Mouse (Mus musculus) adrenal gland, adult 18-20 months (tissue): ENCODE data around the gene Wipi2. TPM values are rescaled to one million over a fixed set of nuclear protein-coding genes. Genes with fewer than 3 reads are reported as not detected.

Experiments
- DNase-seq, 2 experiments: peaks; one replicate each; pipeline ENCODE4 v3.0.0; 2021 to 2022; ENCODE audit warnings: low spot score in 2 of 2
- long read RNA-seq, 2 experiments: library from polyadenylated mRNA; stranded (forward); transcript quantifications; one replicate each; pipeline ENCODE4 v2.0.0; 2021
- total RNA-seq, 2 experiments: library from RNA; stranded (reverse); gene quantifications; 1 replicate in 1 of 2; 2 replicates in 1 of 2; pipeline ENCODE4 v1.2.3; 2021

Wipi2 gene
- 100 to 1,000 TPM; 104 TPM for total RNA-seq
- long read RNA-seq, experiment 1, full-length matches to known transcripts, result 101 of 133 reads
- long read RNA-seq, experiment 1, partial matches to known transcripts, result 21 of 133 reads
- long read RNA-seq, experiment 1, other reads (novel, unspliced or antisense), result 11 of 133 reads
- long read RNA-seq, experiment 2, full-length matches to known transcripts, result 137 of 203 reads
- long read RNA-seq, experiment 2, partial matches to known transcripts, result 55 of 203 reads
- long read RNA-seq, experiment 2, other reads (novel, unspliced or antisense), result 11 of 203 reads

DNA sequence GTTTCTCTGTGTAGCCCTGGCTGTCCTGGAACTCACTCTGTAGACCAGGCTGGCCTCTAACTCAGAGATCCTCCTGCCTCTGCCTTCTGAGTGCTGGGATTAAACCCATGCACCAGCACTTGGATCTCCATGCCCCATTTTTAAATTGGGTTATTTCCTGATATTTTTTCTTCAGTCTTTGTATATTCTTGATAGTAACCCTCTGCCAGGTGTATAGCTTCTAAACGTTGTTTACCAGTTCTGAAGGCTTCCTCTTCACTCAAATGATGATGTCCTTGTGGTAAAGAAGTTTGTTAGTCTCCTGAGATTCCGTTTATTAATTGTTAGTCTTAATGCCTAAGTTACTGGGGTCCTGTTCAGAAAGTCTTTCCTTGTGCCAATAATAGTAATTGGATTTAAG, at the start of gene Wipi2:
Wipi2 (plus strand) TSS at position 301 of the 400 bp plus-strand sequence.
- no peak for DNase-seq

DNA sequence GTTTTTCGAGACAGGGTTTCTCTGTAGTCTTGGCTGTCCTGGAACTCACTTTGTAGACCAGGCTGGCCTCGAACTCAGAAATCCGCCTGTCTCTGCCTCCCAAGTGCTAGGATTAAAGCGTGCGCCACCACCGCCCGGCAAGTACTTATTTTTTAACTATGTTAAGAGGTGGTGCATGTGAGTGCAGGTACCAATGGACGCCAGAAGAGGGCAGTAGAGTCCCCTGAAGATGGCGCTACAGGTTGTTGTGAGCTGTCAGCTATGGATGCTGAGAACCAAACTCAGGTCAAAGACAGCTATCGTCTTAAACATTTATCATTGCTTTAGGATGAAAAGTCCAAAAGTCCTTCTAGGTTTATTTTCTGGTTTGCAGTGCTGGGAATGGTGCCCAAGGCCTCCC, 49.3 kb upstream of the Wipi2 start:
- no peak for DNase-seq

- DNase-seq, result peak; percentile 35 to 48
Observed at GRCm38 (mm10) chr5:142581517-142581916, 46.0 kb upstream of the Wipi2 start.

GRCm38 (mm10) chr5:142583616-142584126, 43.8 kb upstream of the Wipi2 start:
- DNase-seq, result no peak

DNA sequence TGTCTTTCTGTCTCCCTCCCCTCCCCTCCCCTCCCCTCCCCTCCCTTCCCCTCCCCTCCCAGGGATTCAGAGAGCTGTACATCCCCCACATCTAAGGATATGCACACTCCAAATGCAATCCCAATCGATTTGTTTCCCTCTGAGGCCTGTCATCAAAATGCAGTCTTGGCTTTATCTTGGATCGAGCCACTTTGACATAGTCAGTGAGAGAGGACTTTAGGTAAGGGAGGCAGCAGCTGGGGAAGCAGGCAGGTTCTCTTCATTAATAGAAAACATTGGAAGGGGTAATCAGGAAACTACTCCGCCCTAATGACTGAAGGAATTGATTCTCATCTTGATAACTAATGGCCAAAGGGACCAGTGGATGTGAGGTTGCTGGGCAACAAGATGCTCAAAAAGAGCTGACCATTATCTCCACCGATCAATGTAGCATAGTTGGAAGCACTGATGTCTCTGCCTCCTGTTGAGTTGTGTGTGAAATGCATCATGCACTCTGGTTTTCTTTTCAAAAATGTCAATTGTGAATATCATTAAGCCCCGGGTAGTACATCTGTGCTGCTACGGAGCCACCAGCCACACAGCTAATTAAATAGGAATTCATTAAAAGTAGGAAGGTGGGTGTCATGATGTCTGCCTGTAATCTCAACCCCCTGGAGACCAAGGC, 36.4 kb upstream of the Wipi2 start:
- no peak for DNase-seq

GRCm38 (mm10) chr5:142595698-142596097, 31.8 kb upstream of the Wipi2 start:
- DNase-seq, result no peak

DNA sequence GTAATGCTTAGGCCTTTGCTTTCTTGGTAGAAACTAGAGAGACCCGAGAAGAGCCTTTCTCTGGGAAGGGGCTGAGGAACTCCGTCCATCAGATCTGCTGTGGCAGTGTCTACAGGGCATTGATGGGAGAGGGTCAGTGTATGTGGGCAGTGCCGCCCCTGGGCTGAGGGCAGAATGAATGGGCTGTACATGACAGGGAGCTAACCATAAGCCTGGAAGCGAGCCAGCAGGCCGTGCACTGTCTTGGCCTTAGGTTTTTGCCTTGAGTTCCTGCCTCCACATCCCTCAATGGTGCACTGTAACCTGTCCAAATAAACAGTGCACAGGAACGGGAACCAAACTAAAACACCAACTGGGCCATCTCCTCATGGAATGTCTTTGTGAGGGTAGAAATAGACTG, 30.8 kb upstream of the Wipi2 start:
- DNase-seq, result no peak

DNA sequence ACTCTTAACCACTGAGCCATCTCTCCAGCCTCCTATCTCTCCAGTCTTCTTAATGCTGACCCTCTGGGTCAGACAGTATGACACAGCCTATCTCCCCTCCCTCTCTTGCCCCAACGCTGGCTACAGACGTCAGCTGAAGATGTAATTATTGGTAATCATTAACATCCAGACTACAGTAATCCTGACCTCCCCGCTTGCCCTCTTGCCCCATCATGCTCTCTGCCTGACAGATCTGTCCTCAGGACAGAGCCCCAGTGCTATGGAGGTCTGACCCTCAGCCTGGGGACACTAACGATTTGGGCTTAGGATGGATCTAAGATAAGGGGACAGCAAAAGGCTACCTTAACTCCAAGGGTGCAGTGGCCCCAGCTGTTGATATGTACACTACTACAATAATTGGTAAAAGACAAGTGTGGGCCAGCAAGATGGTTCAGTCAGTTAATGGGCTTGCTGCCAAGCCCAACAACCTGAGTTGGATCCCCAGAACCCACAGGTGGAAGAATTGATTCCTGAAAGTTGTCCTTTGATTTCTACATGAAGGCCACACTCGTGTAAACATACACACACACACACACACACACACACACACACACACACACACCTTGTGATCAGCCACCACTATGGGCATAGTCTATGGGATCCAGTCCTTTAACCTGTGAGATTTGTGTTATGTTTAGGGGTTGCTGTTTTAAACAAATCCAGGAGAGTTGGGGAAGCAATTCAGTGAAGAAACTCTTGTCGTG, 29.7 kb upstream of the Wipi2 start:
- DNase-seq, result no peak

DNA sequence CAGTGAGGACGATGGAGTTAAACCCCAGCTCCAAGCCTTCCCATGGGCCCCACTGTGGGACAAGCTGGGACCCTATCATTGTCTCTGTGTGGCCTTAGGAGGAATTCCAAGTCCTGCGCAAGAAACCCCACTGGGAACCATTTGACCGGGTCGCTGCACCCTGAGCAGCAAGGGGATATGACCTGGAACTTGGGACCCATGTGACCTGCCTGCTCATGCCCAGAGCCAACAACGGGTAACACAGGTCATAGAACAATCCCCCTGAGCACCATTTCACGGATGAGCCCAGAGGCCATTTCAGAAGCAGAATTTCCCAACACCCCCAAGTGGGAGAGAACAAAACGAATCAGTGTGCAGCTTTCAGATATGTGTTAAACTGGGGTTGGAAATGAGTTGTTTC, 23.1 kb upstream of the Wipi2 start:
- no peak for DNase-seq

GRCm38 (mm10) chr5:142605288-142605687, 22.2 kb upstream of the Wipi2 start:
- DNase-seq, result no peak

GRCm38 (mm10) chr5:142608259-142608988, 19.1 kb upstream of the Wipi2 start, which contains the start of gene Mmd2:
Gene Mmd2, minus strand, starts transcription at chr5:142608800.
- no peak for DNase-seq

DNA sequence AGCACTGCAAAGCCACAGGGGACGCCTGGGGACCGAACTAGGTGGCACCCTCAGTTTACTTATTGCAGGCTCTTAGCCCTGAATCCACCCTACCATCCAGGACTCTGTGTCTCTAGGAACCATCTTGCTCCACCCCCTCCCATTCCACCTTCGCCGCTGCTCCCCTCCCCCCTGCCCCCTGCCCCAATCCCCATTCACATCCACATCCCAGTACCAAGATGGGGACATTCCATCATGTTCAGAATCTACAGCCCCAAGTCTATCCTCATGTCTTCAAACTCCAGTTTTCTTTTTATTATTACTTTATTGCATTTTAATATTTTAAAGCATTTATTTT, 18.5 kb upstream of the Wipi2 start:
- DNase-seq, result no peak

DNA sequence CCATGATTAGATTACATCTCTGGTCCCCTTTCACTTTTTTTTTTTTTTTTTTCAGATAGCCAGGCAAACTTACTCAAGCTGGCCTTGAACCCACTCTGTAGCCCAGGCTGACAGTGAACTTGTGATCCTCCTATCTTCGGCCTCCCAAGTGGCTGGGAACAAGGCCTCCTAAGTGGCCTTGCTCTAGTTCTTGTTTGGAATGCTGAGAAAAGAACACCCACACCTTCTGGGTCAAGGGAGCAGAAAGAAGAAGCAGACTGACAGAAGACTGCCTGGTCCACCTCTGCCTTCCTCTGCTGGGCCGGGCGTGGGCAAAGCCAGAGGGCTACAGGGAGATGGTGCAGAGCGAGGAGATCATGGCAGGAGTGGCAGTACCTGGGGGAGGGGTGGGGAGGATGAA, 17.1 kb upstream of the Wipi2 start:
- no peak for DNase-seq

DNA sequence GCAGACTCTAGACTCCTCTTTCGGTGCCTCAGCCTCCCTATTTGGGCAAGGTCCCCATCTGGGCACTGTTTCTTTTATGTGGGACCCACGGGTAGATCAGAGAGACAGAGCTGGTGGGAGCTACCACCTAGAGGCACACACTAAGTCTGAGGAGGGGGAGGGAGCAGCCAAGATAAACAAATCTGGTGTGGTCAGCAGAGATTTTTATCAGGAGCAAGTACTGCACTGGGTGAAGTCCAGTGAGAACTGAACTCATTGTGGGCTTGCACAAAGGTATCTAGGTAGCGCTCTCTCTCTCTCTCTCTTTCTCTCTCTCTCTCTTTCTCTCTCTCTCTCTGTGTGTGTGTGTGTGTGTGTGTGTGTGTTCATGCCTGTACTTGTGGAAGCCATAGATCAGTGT, 13.0 kb upstream of the Wipi2 start:
- no peak for DNase-seq

GRCm38 (mm10) chr5:142615638-142616037, 11.9 kb upstream of the Wipi2 start:
- DNase-seq, result no peak

DNA sequence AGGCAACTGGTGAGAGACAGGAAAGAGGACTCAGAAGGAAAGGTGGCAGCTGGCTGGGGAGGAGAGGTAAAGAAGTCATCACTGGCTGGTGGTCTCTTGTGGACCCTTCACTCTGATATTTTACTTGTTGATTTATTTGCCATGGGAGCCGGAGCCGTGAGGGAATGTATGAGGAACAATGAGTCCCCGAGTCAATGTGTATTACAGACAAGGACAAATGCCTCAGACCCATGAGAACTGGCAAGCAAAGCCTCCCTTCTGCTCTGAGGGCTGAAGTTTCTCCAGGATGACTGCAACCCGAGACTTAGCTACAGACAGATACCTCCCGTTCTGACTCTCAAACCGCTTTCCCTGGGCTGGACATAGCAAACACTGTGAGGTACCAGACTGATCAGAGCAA, 11.2 kb upstream of the Wipi2 start:
- DNase-seq, result no peak

GRCm38 (mm10) chr5:142619866-142620265, 7.6 kb upstream of the Wipi2 start:
- DNase-seq, result peak; percentile 51 to 67

DNA sequence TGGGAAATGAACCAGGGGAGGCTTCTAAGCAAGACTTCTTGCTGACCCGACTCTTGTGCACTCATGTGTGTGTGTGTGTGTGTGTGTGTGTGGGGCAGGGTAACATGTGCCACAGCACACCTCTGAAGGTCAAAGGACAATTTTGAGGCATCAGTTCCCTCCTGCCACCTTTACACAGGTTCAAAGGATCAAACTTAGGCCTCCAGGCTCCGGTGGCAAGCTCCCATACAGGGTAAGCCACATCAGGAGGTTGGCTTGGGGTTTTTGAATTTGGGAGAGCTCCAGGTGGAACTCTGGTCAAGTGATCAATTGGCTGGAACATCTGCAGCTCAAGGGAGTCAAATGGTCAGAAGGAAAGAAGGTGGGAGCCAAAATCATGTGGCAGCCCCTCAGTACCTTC, 6.1 kb upstream of the Wipi2 start:
- DNase-seq, result no peak

DNA sequence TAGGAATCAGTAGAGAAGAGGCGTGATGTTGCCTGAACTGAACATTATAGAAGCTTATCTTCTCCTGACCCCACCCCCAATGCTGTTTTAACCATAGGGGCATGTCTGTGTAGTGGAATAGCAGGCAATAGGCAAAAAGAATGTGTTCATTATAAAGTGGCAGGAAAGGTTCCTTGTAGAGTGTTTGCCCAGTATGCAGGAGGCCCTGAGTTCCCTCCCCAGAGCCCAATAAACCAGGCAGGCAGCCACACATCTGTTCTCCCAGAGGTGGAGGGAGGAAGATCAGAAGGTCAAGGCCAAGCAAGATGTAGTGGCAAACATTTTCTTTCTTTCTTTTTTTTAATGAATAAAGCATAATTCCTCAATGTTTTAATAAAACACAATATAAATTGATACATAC, 5.4 kb upstream of the Wipi2 start:
- DNase-seq, result no peak

- DNase-seq, result no peak
Observed at GRCm38 (mm10) chr5:142623080-142623479, 4.4 kb upstream of the Wipi2 start.
